Mouse (Mus musculus) stomach, embryonic 14.5 days (tissue): Measurements from ENCODE around the gene Mvb12b. TPM values are rescaled to one million over a fixed set of nuclear protein-coding genes. Genes with fewer than 3 reads are reported as not detected.

Experiments
- ATAC-seq: fragments of 200-750 bp; cut with Nextera tagmentation; 2 replicates; pipeline ENCODE4 v1.8.0; 2017; ENCODE audit warnings: low read depth, moderate TSS enrichment; ENCODE audit not compliant: insufficient number of reproducible peaks, insufficient read depth, low FRiP score
- H3K27ac ChIP-seq: fragments of 300-500 bp; sonication (generic); 2 replicates; pipeline ENCODE4 v1.5.1; 2014; ENCODE audit warnings: mild to moderate bottlenecking, low read length, moderate library complexity, mixed read lengths
- H3K27me3 ChIP-seq: fragments of 300-500 bp; sonication (generic); 2 replicates; pipeline ENCODE4 v1.6.1; 2014; ENCODE audit warnings: low read length, control low read depth, mixed read lengths; ENCODE audit not compliant: control insufficient read depth, insufficient read depth
- H3K36me3 ChIP-seq: fragments of 300-500 bp; sonication (generic); 2 replicates; pipeline ENCODE4 v1.6.1; 2014; ENCODE audit warnings: mild to moderate bottlenecking, control low read depth, low read length, moderate library complexity, mixed read lengths; ENCODE audit not compliant: control insufficient read depth, insufficient read depth
- H3K4me1 ChIP-seq: fragments of 300-500 bp; sonication (generic); 2 replicates; pipeline ENCODE4 v1.6.1; 2014; ENCODE audit warnings: low read length, control low read depth, mixed read lengths; ENCODE audit not compliant: control insufficient read depth, insufficient read depth
- H3K4me2 ChIP-seq: fragments of 300-500 bp; sonication (generic); replicated peaks from 2 replicates; pipeline ENCODE4 v1.6.1; 2014; ENCODE audit warnings: low read depth, low read length, control low read depth
- H3K4me3 ChIP-seq: fragments of 300-500 bp; sonication (generic); 2 replicates; pipeline ENCODE4 v1.5.1; 2014; ENCODE audit warnings: low read depth, low read length, control low read depth
- H3K9ac ChIP-seq: fragments of 300-500 bp; sonication (generic); replicated peaks from 2 replicates; pipeline ENCODE4 v1.6.1; 2014; ENCODE audit warnings: low read depth, mild to moderate bottlenecking, control low read depth, low read length, moderate library complexity, mixed read lengths
- H3K9me3 ChIP-seq: fragments of 300-500 bp; sonication (generic); 2 replicates; pipeline ENCODE4 v1.6.1; 2016; ENCODE audit warnings: low read depth, low read length, control low read depth; ENCODE audit not compliant: control insufficient read depth
- WGBS: fragments of 180-500 bp; shearing (Covaris S2); extraction: QIAGEN DNeasy Blood & Tissue Kit; methylation state at CpG from one replicate; pipeline ENCODE4 v1.1.7; 2014; 5-methylcytosine and 5-hydroxymethylcytosine counted together
- polyA plus RNA-seq: library from polyadenylated mRNA; unstranded; fragments of >200 nt; fragmentation: Nextera tagmentation; extraction: Ambion mirVana; gene quantifications from 2 replicates; pipeline ENCODE4 v1.2.1, GENCODE M21; 2014

Mvb12b gene
- polyA plus RNA-seq, 1 experiment from 2014 or later: 20.7 TPM

DNA sequence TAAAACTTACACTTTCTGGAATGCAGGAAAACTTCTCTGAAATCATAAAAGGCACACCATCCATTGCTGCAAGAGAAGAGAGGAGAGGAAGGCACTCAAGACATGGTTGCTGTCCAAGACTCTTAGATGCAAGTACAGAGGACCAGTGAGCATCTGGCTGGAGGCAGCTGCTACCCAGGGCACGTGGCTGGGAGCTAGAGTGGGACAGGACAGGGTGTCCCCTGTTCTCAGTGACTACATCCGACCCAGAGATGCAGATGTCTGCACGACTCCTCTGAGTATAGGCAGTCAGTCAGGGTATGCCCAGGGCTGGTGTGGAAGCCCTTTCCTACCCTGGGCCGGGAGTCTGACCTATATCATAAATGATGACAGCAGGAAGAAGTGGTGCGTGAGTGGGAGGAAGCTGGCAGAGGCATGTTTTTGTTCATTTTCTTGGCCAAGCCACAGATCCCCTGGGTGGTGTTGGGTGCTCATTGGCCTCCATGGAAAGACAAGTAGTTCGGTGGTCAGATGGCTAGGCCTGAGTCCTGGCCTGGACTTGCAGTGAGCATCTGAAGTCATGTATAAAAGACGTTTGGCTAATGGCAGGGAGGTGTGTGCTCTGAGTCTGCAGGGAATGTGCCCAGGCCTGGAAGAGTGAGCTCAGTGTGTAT, 132.6 kb downstream of the Mvb12b start:
- H3K27me3 ChIP-seq: no peaks in the 10 kb centered on the region
- H3K9ac ChIP-seq: no peak overlapping the region
- H3K27ac ChIP-seq: no peak overlapping the region; the same call in 1 of the 2 replicates
- no peak overlapping the region for H3K4me3 ChIP-seq
- no peak overlapping the region for H3K4me2 ChIP-seq
- ATAC-seq: no peak
- 49% methylated on average over 7 of the region's 7 CpGs for WGBS
- H3K36me3 ChIP-seq: no peaks in the 10 kb centered on the region; the same call in 1 of the 2 replicates
- no peaks in the 10 kb centered on the region for H3K9me3 ChIP-seq
- H3K4me1 ChIP-seq: peaks cover 29% of the 10 kb centered on the region

- Histone ChIP-seq H3K36me3 (no peaks in the 10 kb centered on the region; the same call in 1 of the 2 replicates), H3K4me1 (peaks cover 29% of the 10 kb centered on the region), H3K27ac (peak overlapping the region; percentile 75; the same call in 1 of the 2 replicates), H3K4me2 (no peak overlapping the region), H3K9me3 (no peaks in the 10 kb centered on the region), H3K27me3 (no peaks in the 10 kb centered on the region), H3K4me3 (no peak overlapping the region), H3K9ac (no peak overlapping the region)
- WGBS: 71% methylated on average over 3 of the region's 3 CpGs
- no peak for ATAC-seq
Observed at GRCm38 (mm10) chr2:33754317-33754633, 133.5 kb downstream of the Mvb12b start.

- H3K9ac ChIP-seq: no peak overlapping the region
- H3K9me3 ChIP-seq: no peaks in the 10 kb centered on the region
- 20% methylated on average over 15 of the region's 15 CpGs for WGBS
- peaks cover 29% of the 10 kb centered on the region for H3K4me1 ChIP-seq
- no peak overlapping the region for H3K4me2 ChIP-seq
- ATAC-seq: peak; percentile 71; the same call in 1 of the 2 replicates
- no peaks in the 10 kb centered on the region; the same call in 1 of the 2 replicates for H3K36me3 ChIP-seq
- H3K27me3 ChIP-seq: no peaks in the 10 kb centered on the region
- H3K27ac ChIP-seq: peak overlapping the region; percentile 75; the same call in 1 of the 2 replicates
- no peak overlapping the region for H3K4me3 ChIP-seq
Observed at GRCm38 (mm10) chr2:33753630-33754316, 134.0 kb downstream of the Mvb12b start.

DNA sequence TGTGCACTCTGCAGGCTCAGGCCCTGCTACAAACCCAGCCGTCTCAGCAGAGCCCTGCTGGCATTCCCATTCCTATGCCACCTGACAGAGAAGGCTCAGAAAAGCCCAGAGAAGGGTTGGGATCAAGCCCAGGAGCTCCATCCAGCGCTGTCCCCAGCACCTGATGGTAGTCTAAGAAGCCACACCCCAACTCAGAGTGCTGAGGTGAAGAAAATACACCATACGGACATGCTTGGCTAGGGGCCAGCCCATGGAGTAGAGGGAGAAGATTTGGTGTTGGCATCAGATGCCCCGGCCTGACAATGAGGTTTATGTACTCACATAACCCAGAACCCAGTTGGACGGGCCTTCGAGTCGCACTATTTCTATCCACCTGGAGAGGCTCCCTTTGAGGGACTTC, 137.1 kb downstream of the Mvb12b start:
- Histone ChIP-seq H3K27ac (no peak overlapping the region), H3K27me3 (no peaks in the 10 kb centered on the region), H3K9ac (no peak overlapping the region), H3K4me3 (no peak overlapping the region), H3K4me2 (no peak overlapping the region), H3K36me3 (no peaks in the 10 kb centered on the region; the same call in none of the 2 replicates), H3K9me3 (no peaks in the 10 kb centered on the region), H3K4me1 (peaks cover 26% of the 10 kb centered on the region)
- no peak for ATAC-seq
- WGBS: 89% methylated on average over 7 of the region's 7 CpGs

- no peak overlapping the region for H3K27ac ChIP-seq
- H3K4me3 ChIP-seq: no peak overlapping the region
- WGBS: 4% methylated on average over 5 of the region's 5 CpGs
- H3K27me3 ChIP-seq: no peaks in the 10 kb centered on the region
- no peaks in the 10 kb centered on the region for H3K9me3 ChIP-seq
- ATAC-seq: peak; percentile 53; the same call in 1 of the 2 replicates
- H3K9ac ChIP-seq: no peak overlapping the region
- H3K4me2 ChIP-seq: no peak overlapping the region
- no peaks in the 10 kb centered on the region for H3K4me1 ChIP-seq
- H3K36me3 ChIP-seq: no peaks in the 10 kb centered on the region; the same call in none of the 2 replicates
Observed at GRCm38 (mm10) chr2:33746471-33746870, 141.3 kb downstream of the Mvb12b start.

- Histone ChIP-seq H3K27ac (no peak overlapping the region), H3K36me3 (no peaks in the 10 kb centered on the region; the same call in 1 of the 2 replicates), H3K4me1 (no peaks in the 10 kb centered on the region), H3K4me2 (no peak overlapping the region), H3K27me3 (no peaks in the 10 kb centered on the region), H3K9ac (no peak overlapping the region), H3K9me3 (no peaks in the 10 kb centered on the region), H3K4me3 (no peak overlapping the region)
- WGBS: 95% methylated on average over 5 of the region's 5 CpGs
- ATAC-seq: no peak
Observed at GRCm38 (mm10) chr2:33745724-33746123, 142.0 kb downstream of the Mvb12b start.

DNA sequence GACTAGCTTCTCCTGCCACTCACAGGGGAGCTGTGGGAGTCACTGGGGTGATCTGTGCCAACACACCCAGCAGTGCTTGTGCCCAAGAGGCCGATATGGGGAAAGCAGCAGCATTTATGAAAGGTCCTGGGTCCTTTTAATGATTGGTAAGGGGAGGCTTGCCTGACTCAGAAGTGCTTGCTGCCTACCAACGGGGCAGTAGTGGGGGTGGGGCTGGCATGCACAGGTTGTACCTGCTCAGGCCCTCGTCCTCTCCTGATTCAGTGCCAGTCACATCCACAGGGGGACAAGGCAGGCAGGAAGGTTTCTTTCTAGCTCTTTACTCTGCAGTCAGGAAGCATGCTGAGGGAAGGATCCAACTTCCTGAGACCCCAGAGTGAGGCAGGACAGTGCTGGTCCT, 150.6 kb downstream of the Mvb12b start:
- no peak overlapping the region for H3K27ac ChIP-seq
- no peaks in the 10 kb centered on the region for H3K27me3 ChIP-seq
- 0 out of 2 replicates have a peak, but pooled peaks cover 6% of the 10 kb centered on the region for H3K4me1 ChIP-seq
- no peaks in the 10 kb centered on the region for H3K9me3 ChIP-seq
- no peak overlapping the region for H3K4me2 ChIP-seq
- ATAC-seq: no peak
- peaks cover 8% of the 10 kb centered on the region for H3K36me3 ChIP-seq
- 62% methylated on average over 3 of the region's 3 CpGs for WGBS
- H3K9ac ChIP-seq: no peak overlapping the region
- H3K4me3 ChIP-seq: no peak overlapping the region

- no peak for ATAC-seq
- Histone ChIP-seq H3K9ac (no peak overlapping the region), H3K27me3 (no peaks in the 10 kb centered on the region), H3K9me3 (no peaks in the 10 kb centered on the region), H3K4me2 (no peak overlapping the region), H3K4me1 (0 out of 2 replicates have a peak, but pooled peaks cover 6% of the 10 kb centered on the region), H3K27ac (no peak overlapping the region), H3K4me3 (no peak overlapping the region), H3K36me3 (peaks cover 11% of the 10 kb centered on the region)
- 5% methylated on average over 2 of the region's 2 CpGs for WGBS
Observed at GRCm38 (mm10) chr2:33736722-33737121, 151.0 kb downstream of the Mvb12b start.
